Mouse (Mus musculus) liver, postnatal 0 days (tissue): ENCODE results near the gene Chmp6.

Experiments used
- CTCF ChIP-seq: sonication (generic); IDR thresholded peaks from 2 replicates; pipeline ENCODE4 v1.5.1; 2016; ENCODE audit warnings: antibody characterized with exemption, low read depth
- EP300 ChIP-seq: IDR thresholded peaks from 2 replicates; pipeline ENCODE4 v1.6.1; 2016; ENCODE audit warnings: antibody characterized with exemption, low read depth, mild to moderate bottlenecking

DNA sequence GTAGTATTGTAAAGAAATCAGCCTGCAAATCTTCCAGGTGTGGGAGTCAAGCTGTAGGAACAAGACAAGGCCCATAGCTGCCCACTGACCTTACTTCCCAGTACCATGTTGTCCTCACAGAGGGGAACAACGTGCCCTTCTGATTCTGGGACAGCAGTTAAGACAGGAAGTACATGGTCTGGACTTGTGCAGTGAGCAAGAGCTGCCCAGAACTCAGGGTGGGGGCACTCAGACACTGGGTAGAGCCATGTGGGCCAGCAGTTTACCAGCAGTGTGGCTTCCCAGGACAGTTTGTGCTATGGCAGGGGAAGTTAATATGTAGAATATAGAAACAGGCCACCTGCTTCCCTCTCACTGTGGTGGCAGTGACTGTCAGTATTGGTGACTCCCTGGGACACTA, 38.4 kb upstream of the Chmp6 start:
- TF ChIP-seq CTCF (no peak), EP300 (peak; percentile 74)
